Mouse (Mus musculus) neural tube, embryonic 13.5 days (tissue): Measurements from ENCODE around the gene Gcnt7. TPM values are rescaled to one million over a fixed set of nuclear protein-coding genes. Genes with fewer than 3 reads are reported as not detected.

Source experiments
- ATAC-seq: fragments of 200-750 bp; cut with Nextera tagmentation; 2 replicates; pipeline ENCODE4 v1.8.0; 2017; ENCODE audit warnings: low read depth, mild to moderate bottlenecking, moderate TSS enrichment, moderate library complexity
- H3K27ac ChIP-seq: fragments of 300-500 bp; sonication (generic); replicated peaks from 2 replicates; pipeline ENCODE4 v1.5.1; 2015; ENCODE audit warnings: moderate library complexity, mild to moderate bottlenecking, inconsistent platforms
- H3K27me3 ChIP-seq: fragments of 300-500 bp; sonication (generic); 2 replicates; pipeline ENCODE4 v1.6.1; 2015; ENCODE audit warnings: mild to moderate bottlenecking, inconsistent platforms
- H3K36me3 ChIP-seq: fragments of 300-500 bp; sonication (generic); 2 replicates; pipeline ENCODE4 v1.6.1; 2015; ENCODE audit warnings: mild to moderate bottlenecking, inconsistent platforms
- H3K4me1 ChIP-seq: fragments of 300-500 bp; sonication (generic); replicated peaks from 2 replicates; pipeline ENCODE4 v1.6.1; 2015; ENCODE audit warnings: inconsistent platforms
- H3K4me2 ChIP-seq: fragments of 300-500 bp; sonication (generic); 2 replicates; pipeline ENCODE4 v1.6.1; 2015; ENCODE audit warnings: inconsistent platforms, mild to moderate bottlenecking, moderate library complexity
- H3K4me3 ChIP-seq: fragments of 300-500 bp; sonication (generic); 2 replicates; pipeline ENCODE4 v1.5.1; 2015; ENCODE audit warnings: mild to moderate bottlenecking, inconsistent platforms
- H3K9ac ChIP-seq: fragments of 300-500 bp; sonication (generic); 2 replicates; pipeline ENCODE4 v1.6.1; 2015; ENCODE audit warnings: moderate library complexity, mild to moderate bottlenecking, inconsistent platforms
- H3K9me3 ChIP-seq: fragments of 300-500 bp; sonication (generic); 2 replicates; pipeline ENCODE4 v1.6.1; 2016; ENCODE audit warnings: inconsistent platforms
- WGBS: fragments of 180-500 bp; shearing (Covaris S2); methylation state at CpG from one replicate; pipeline ENCODE4 v1.1.7; 2015; 5-methylcytosine and 5-hydroxymethylcytosine counted together
- polyA plus RNA-seq: library from polyadenylated mRNA; unstranded; fragments of >200 nt; fragmentation: Nextera tagmentation; extraction: Ambion mirVana; gene quantifications from 2 replicates; pipeline ENCODE4 v1.2.1, GENCODE M21; 2015

Gcnt7 gene
- polyA plus RNA-seq, 1 experiment from 2014 or later: 1.1 TPM

GRCm38 (mm10) chr2:172477860-172478259 is 19.5 kb upstream of the Gcnt7 start:
- Histone ChIP-seq H3K4me3 (no peak overlapping the region), H3K27me3 (no peaks in the 10 kb centered on the region; the same call in 1 of the 2 replicates), H3K4me2 (no peak overlapping the region), H3K27ac (no peak overlapping the region), H3K9me3 (no peaks in the 10 kb centered on the region), H3K9ac (no peak overlapping the region), H3K36me3 (no peaks in the 10 kb centered on the region), H3K4me1 (peaks cover 9% of the 10 kb centered on the region; the same call in 1 of the 2 replicates)
- peak; percentile 25; the same call in 1 of the 2 replicates for ATAC-seq
- 0% methylated on average over 2 of the region's 2 CpGs for WGBS

- H3K9me3 ChIP-seq: no peaks in the 10 kb centered on the region
- 35% methylated on average over 3 of the region's 3 CpGs for WGBS
- no peak overlapping the region for H3K27ac ChIP-seq
- H3K27me3 ChIP-seq: no peaks in the 10 kb centered on the region; the same call in 1 of the 2 replicates
- no peak overlapping the region for H3K4me2 ChIP-seq
- peaks cover 9% of the 10 kb centered on the region; the same call in 1 of the 2 replicates for H3K4me1 ChIP-seq
- no peak overlapping the region for H3K9ac ChIP-seq
- no peak overlapping the region for H3K4me3 ChIP-seq
- no peaks in the 10 kb centered on the region for H3K36me3 ChIP-seq
- ATAC-seq: peak; percentile 13; the same call in 1 of the 2 replicates
Measured at GRCm38 (mm10) chr2:172477350-172477749, 19.0 kb upstream of the Gcnt7 start.

GRCm38 (mm10) chr2:172476707-172477260 is 18.4 kb upstream of the Gcnt7 start:
- H3K27ac ChIP-seq: no peak overlapping the region
- no peak overlapping the region for H3K4me2 ChIP-seq
- ATAC-seq: no peak
- no peak overlapping the region for H3K9ac ChIP-seq
- no peaks in the 10 kb centered on the region for H3K9me3 ChIP-seq
- no peaks in the 10 kb centered on the region for H3K36me3 ChIP-seq
- H3K4me1 ChIP-seq: peaks cover 9% of the 10 kb centered on the region; the same call in 1 of the 2 replicates
- WGBS: 49% methylated on average over 10 of the region's 10 CpGs
- no peak overlapping the region for H3K4me3 ChIP-seq
- H3K27me3 ChIP-seq: no peaks in the 10 kb centered on the region; the same call in 1 of the 2 replicates

- no peaks in the 10 kb centered on the region; the same call in 1 of the 2 replicates for H3K27me3 ChIP-seq
- no peak for ATAC-seq
- peaks cover 9% of the 10 kb centered on the region; the same call in 1 of the 2 replicates for H3K4me1 ChIP-seq
- H3K4me2 ChIP-seq: no peak overlapping the region
- peaks cover 2% of the 10 kb centered on the region for H3K36me3 ChIP-seq
- H3K9me3 ChIP-seq: no peaks in the 10 kb centered on the region
- no peak overlapping the region for H3K9ac ChIP-seq
- 31% methylated on average over 6 of the region's 6 CpGs for WGBS
- no peak overlapping the region for H3K4me3 ChIP-seq
- no peak overlapping the region for H3K27ac ChIP-seq
Measured at GRCm38 (mm10) chr2:172474970-172475369, 16.6 kb upstream of the Gcnt7 start.

- no peak overlapping the region for H3K4me3 ChIP-seq
- no peak for ATAC-seq
Measured at GRCm38 (mm10) chr2:172473591-172473990, 15.2 kb upstream of the Gcnt7 start.

GRCm38 (mm10) chr2:172472318-172472717 is 13.9 kb upstream of the Gcnt7 start, which contains the start of gene Fam209:
Gene Fam209 (plus strand): TSS chr2:172472520.
- Histone ChIP-seq H3K4me3 (no peak within 1 kb of the TSS), H3K9me3 (no peaks in the 10 kb centered on the region), H3K27me3 (no peaks in the 10 kb centered on the region; the same call in 1 of the 2 replicates), H3K4me2 (no peak within 1 kb of the TSS), H3K27ac (no peak within 1 kb of the TSS), H3K4me1 (peaks cover 9% of the 10 kb centered on the region; the same call in 1 of the 2 replicates), H3K9ac (no peak within 1 kb of the TSS), H3K36me3 (peaks cover 28% of the 10 kb centered on the region)
- no peak for ATAC-seq
- WGBS: 89% methylated on average over 11 of the region's 11 CpGs

More at GRCm38 (mm10) chr2:172473591-172473990, 15.2 kb upstream of the Gcnt7 start:
- H3K4me1 ChIP-seq: peaks cover 9% of the 10 kb centered on the region; the same call in 1 of the 2 replicates
- no peaks in the 10 kb centered on the region; the same call in 1 of the 2 replicates for H3K27me3 ChIP-seq
- peaks cover 16% of the 10 kb centered on the region for H3K36me3 ChIP-seq
- H3K9ac ChIP-seq: no peak overlapping the region
- no peak overlapping the region for H3K4me2 ChIP-seq
- H3K27ac ChIP-seq: no peak overlapping the region
- no peaks in the 10 kb centered on the region for H3K9me3 ChIP-seq
- 55% methylated on average over 8 of the region's 8 CpGs for WGBS

GRCm38 (mm10) chr2:172468346-172468819 is 10.0 kb upstream of the Gcnt7 start:
- H3K4me1 ChIP-seq: peaks cover 4% of the 10 kb centered on the region; the same call in 1 of the 2 replicates
- WGBS: 64% methylated on average over 11 of the region's 11 CpGs
- no peak overlapping the region for H3K4me3 ChIP-seq
- no peak overlapping the region for H3K9ac ChIP-seq
- no peaks in the 10 kb centered on the region for H3K9me3 ChIP-seq
- no peak overlapping the region for H3K4me2 ChIP-seq
- H3K27me3 ChIP-seq: no peaks in the 10 kb centered on the region
- H3K27ac ChIP-seq: no peak overlapping the region
- ATAC-seq: peak; percentile 75
- peaks cover 67% of the 10 kb centered on the region for H3K36me3 ChIP-seq

GRCm38 (mm10) chr2:172467206-172467605 is 8.8 kb upstream of the Gcnt7 start:
- Histone ChIP-seq H3K4me2 (no peak overlapping the region), H3K4me3 (no peak overlapping the region), H3K27ac (no peak overlapping the region), H3K36me3 (peaks cover 78% of the 10 kb centered on the region), H3K9ac (no peak overlapping the region), H3K4me1 (no peaks in the 10 kb centered on the region), H3K9me3 (no peaks in the 10 kb centered on the region), H3K27me3 (no peaks in the 10 kb centered on the region)
- 98% methylated on average over 5 of the region's 5 CpGs for WGBS
- no peak for ATAC-seq

- 82% methylated on average over 11 of the region's 11 CpGs for WGBS
- H3K9ac ChIP-seq: no peak overlapping the region
- no peaks in the 10 kb centered on the region for H3K9me3 ChIP-seq
- no peak overlapping the region for H3K4me3 ChIP-seq
- no peaks in the 10 kb centered on the region for H3K4me1 ChIP-seq
- no peaks in the 10 kb centered on the region for H3K27me3 ChIP-seq
- no peak overlapping the region for H3K27ac ChIP-seq
- no peak overlapping the region for H3K4me2 ChIP-seq
- ATAC-seq: no peak
- H3K36me3 ChIP-seq: peaks cover 83% of the 10 kb centered on the region
Measured at GRCm38 (mm10) chr2:172466427-172467132, 8.2 kb upstream of the Gcnt7 start.

- no peaks in the 10 kb centered on the region for H3K4me1 ChIP-seq
- peaks cover 78% of the 10 kb centered on the region for H3K36me3 ChIP-seq
- H3K9me3 ChIP-seq: no peaks in the 10 kb centered on the region
- no peak overlapping the region for H3K4me3 ChIP-seq
- WGBS: 92% methylated on average over 4 of the region's 4 CpGs
- no peak for ATAC-seq
- H3K9ac ChIP-seq: no peak overlapping the region
- no peak overlapping the region for H3K4me2 ChIP-seq
- H3K27me3 ChIP-seq: no peaks in the 10 kb centered on the region
- no peak overlapping the region for H3K27ac ChIP-seq
Measured at GRCm38 (mm10) chr2:172462813-172463212, 4.4 kb upstream of the Gcnt7 start.

GRCm38 (mm10) chr2:172460647-172461046 is 2.3 kb upstream of the Gcnt7 start:
- ATAC-seq: no peak
- 93% methylated on average over 2 of the region's 2 CpGs for WGBS
- H3K36me3 ChIP-seq: peaks cover 75% of the 10 kb centered on the region
- no peaks in the 10 kb centered on the region for H3K27me3 ChIP-seq
- no peak overlapping the region for H3K4me2 ChIP-seq
- no peak overlapping the region for H3K4me3 ChIP-seq
- H3K27ac ChIP-seq: no peak overlapping the region
- H3K9ac ChIP-seq: no peak overlapping the region
- H3K9me3 ChIP-seq: no peaks in the 10 kb centered on the region
- H3K4me1 ChIP-seq: no peaks in the 10 kb centered on the region

GRCm38 (mm10) chr2:172452458-172452857 is 5.9 kb downstream of the Gcnt7 start:
- Histone ChIP-seq H3K4me2 (no peak overlapping the region), H3K27me3 (no peaks in the 10 kb centered on the region), H3K36me3 (peaks cover 89% of the 10 kb centered on the region), H3K4me1 (no peaks in the 10 kb centered on the region), H3K9ac (no peak overlapping the region), H3K4me3 (no peak overlapping the region), H3K9me3 (no peaks in the 10 kb centered on the region), H3K27ac (no peak overlapping the region)
- 94% methylated on average over 10 of the region's 10 CpGs for WGBS
- ATAC-seq: no peak
